8 mouse cellular contexts compared by ENCODE assay signal in genomic region chr4:86874146-86874847, GRCm38 (mm10). TPM values are rescaled to one million over a fixed set of nuclear protein-coding genes. Genes with fewer than 3 reads are reported as not detected.
DNase-seq lines count a peak whose midpoint lies in the region; ATAC-seq lines count a peak whose summit lies in the region.

TSS of gene Acer2 (plus strand) at chr4:86874396.

- peaks cover 34% of the 10 kb centered on the region for H3K27me3 ChIP-seq in forebrain, embryonic 12.5 days
- H3K27me3 ChIP-seq in heart, embryonic 16.5 days (ENCODE audit: control insufficient read depth, insufficient read depth, low read length) = no peaks in the 10 kb centered on the region; the same call in 1 of the 2 replicates
- peaks cover 51% of the 10 kb centered on the region for H3K27me3 ChIP-seq in liver, embryonic 13.5 days

- peak within 1 kb of the TSS; percentile 69 for H3K4me3 ChIP-seq in forebrain, embryonic 12.5 days (replicated peaks)
- H3K4me3 ChIP-seq in heart, embryonic 16.5 days (ENCODE audit: low read length) = peak within 1 kb of the TSS; percentile 85
- H3K4me3 ChIP-seq in liver, embryonic 13.5 days (replicated peaks) = peak within 1 kb of the TSS; percentile 67

- H3K4me1 ChIP-seq in forebrain, embryonic 12.5 days = peaks cover 8% of the 10 kb centered on the region; the same call in 1 of the 2 replicates
- peaks cover 10% of the 10 kb centered on the region for H3K4me1 ChIP-seq in heart, embryonic 16.5 days (ENCODE audit: control insufficient read depth, insufficient read depth, low read length)
- H3K4me1 ChIP-seq in liver, embryonic 13.5 days (replicated peaks) = peaks cover 24% of the 10 kb centered on the region

- peak; percentile 94 for ATAC-seq in forebrain, embryonic 12.5 days (ENCODE audit: low FRiP score)
- ATAC-seq in heart, embryonic 16.5 days (replicated peaks; ENCODE audit: extremely low read depth, insufficient read depth, low FRiP score) = peak; percentile 94
- ATAC-seq in liver, embryonic 13.5 days (ENCODE audit: low read depth) = peak; percentile 92

- WGBS in forebrain, embryonic 12.5 days = under 1% methylated on average over 60 of the region's 60 CpGs
- WGBS in heart, embryonic 16.5 days = under 1% methylated on average over 58 of the region's 60 CpGs
- WGBS in liver, embryonic 13.5 days (ENCODE audit: insufficient replicate concordance) = 1% methylated on average over 60 of the region's 60 CpGs

- peak; percentile 80 to 87 for DNase-seq in CD8-positive naive resting alpha-beta T cell, adult 2 months (ENCODE audit: low read depth in 2 of 2, low spot score in 2 of 2)
- peak; percentile 83 for DNase-seq in c-Kit-positive CD71-positive TER-119-positive erythroid progenitor cells, embryonic 14.5 days (ENCODE audit: low spot score)
- peak; percentile 98 for DNase-seq in kidney, postnatal 25 days
- peak; percentile 92 for DNase-seq in liver, embryonic 13.5 days
- DNase-seq in naive thymus-derived CD4-positive, alpha-beta T cell, adult 2 months (ENCODE audit: low read depth) = peak; percentile 92
- DNase-seq in spleen, postnatal 4 days (ENCODE audit: low spot score in 2 of 2) = peak; percentile 87 to 92

- no peak within 1 kb of the TSS for H3K27ac ChIP-seq in forebrain, embryonic 12.5 days
- H3K27ac ChIP-seq in heart, embryonic 16.5 days (ENCODE audit: low read length) = peak within 1 kb of the TSS; percentile 64
- H3K27ac ChIP-seq in liver, embryonic 13.5 days = no peak within 1 kb of the TSS

- no peaks in the 10 kb centered on the region for H3K36me3 ChIP-seq in forebrain, embryonic 12.5 days (replicated peaks)
- H3K36me3 ChIP-seq in heart, embryonic 16.5 days (ENCODE audit: control insufficient read depth, insufficient read depth) = no peaks in the 10 kb centered on the region
- no peaks in the 10 kb centered on the region for H3K36me3 ChIP-seq in liver, embryonic 13.5 days

- no peaks in the 10 kb centered on the region for H3K9me3 ChIP-seq in forebrain, embryonic 12.5 days
- 0 out of 2 replicates have a peak, but pooled peaks cover 2% of the 10 kb centered on the region for H3K9me3 ChIP-seq in heart, embryonic 16.5 days (replicated peaks; ENCODE audit: control insufficient read depth, low read length)
- H3K9me3 ChIP-seq in liver, embryonic 13.5 days (replicated peaks) = no peaks in the 10 kb centered on the region

- H3K4me2 ChIP-seq in forebrain, embryonic 12.5 days = peak within 1 kb of the TSS; percentile 93
- H3K4me2 ChIP-seq in heart, embryonic 16.5 days (ENCODE audit: low read depth, low read length) = peak within 1 kb of the TSS; percentile 98
- H3K4me2 ChIP-seq in liver, embryonic 13.5 days = peak within 1 kb of the TSS; percentile 97

- H3K9ac ChIP-seq in forebrain, embryonic 12.5 days = peak within 1 kb of the TSS; percentile 73
- H3K9ac ChIP-seq in heart, embryonic 16.5 days (ENCODE audit: low read length) = peak within 1 kb of the TSS; percentile 88
- H3K9ac ChIP-seq in liver, embryonic 13.5 days = peak within 1 kb of the TSS; percentile 70

RNA-seq across cellular contexts. Expression of gene Acer2, which starts in this region (rescaled TPM):
- polyA plus RNA-seq in forebrain, embryonic 12.5 days (2016; fragmentation: Nextera tagmentation; extraction: Ambion mirVana) = 12.1 and 12.4 TPM in 2 replicates
- 29.3 and 31.2 TPM in 2 replicates for polyA plus RNA-seq in heart, embryonic 16.5 days (2015; fragmentation: Nextera tagmentation; extraction: Ambion mirVana)
- 5.3 and 6.7 TPM in 2 replicates for polyA plus RNA-seq in liver, embryonic 13.5 days (2015; fragmentation: Nextera tagmentation; extraction: Ambion mirVana)
